Mouse (Mus musculus) limb, embryonic 14.5 days (tissue): ENCODE data around the gene Irf2. TPM values are rescaled to one million over a fixed set of nuclear protein-coding genes. Genes with fewer than 3 reads are reported as not detected.

Experiments used
- ATAC-seq: fragments of 200-750 bp; cut with Nextera tagmentation; 2 replicates; pipeline ENCODE4 v1.8.0; 2017; ENCODE audit warnings: low read depth, moderate number of reproducible peaks, moderate TSS enrichment; ENCODE audit not compliant: low FRiP score
- DNase-seq: peaks from one replicate; pipeline ENCODE4 v3.0.0-alpha.2; 2015; ENCODE audit warnings: low spot score
- H3K27ac ChIP-seq: fragments of 300-500 bp; sonication (generic); replicated peaks from 2 replicates; pipeline ENCODE4 v1.5.1; 2014; ENCODE audit warnings: low read depth, mild to moderate bottlenecking, low read length, moderate library complexity, mixed read lengths
- H3K27me3 ChIP-seq: fragments of 300-500 bp; sonication (generic); 2 replicates; pipeline ENCODE4 v1.6.1; 2014; ENCODE audit warnings: low read length, mixed read lengths; ENCODE audit not compliant: control insufficient read depth, insufficient read depth
- H3K36me3 ChIP-seq: fragments of 300-500 bp; sonication (generic); 2 replicates; pipeline ENCODE4 v1.6.1; 2014; ENCODE audit warnings: mild to moderate bottlenecking, low read length, moderate library complexity, mixed read lengths; ENCODE audit not compliant: control insufficient read depth, insufficient read depth
- H3K4me1 ChIP-seq: fragments of 300-500 bp; sonication (generic); 2 replicates; pipeline ENCODE4 v1.6.1; 2014; ENCODE audit warnings: antibody characterized with exemption, low read length, mixed read lengths; ENCODE audit not compliant: control insufficient read depth, insufficient read depth
- H3K4me2 ChIP-seq: fragments of 300-500 bp; sonication (generic); replicated peaks from 2 replicates; pipeline ENCODE4 v1.6.1; 2014; ENCODE audit warnings: low read depth, mild to moderate bottlenecking, low read length, moderate library complexity; ENCODE audit not compliant: severe bottlenecking
- H3K4me3 ChIP-seq: fragments of 300-500 bp; sonication (generic); replicated peaks from 2 replicates; pipeline ENCODE4 v1.5.1; 2014; ENCODE audit warnings: low read length
- H3K9ac ChIP-seq: fragments of 300-500 bp; sonication (generic); 2 replicates; pipeline ENCODE4 v1.6.1; 2014; ENCODE audit warnings: mild to moderate bottlenecking, low read depth, low read length, moderate library complexity; ENCODE audit not compliant: severe bottlenecking
- H3K9me3 ChIP-seq: fragments of 300-500 bp; sonication (generic); 2 replicates; pipeline ENCODE4 v1.6.1; 2016; ENCODE audit warnings: low read length; ENCODE audit not compliant: control insufficient read depth
- POLR2A ChIP-seq: fragments of 200-500 bp; IDR thresholded peaks from 2 replicates; pipeline ENCODE4 v1.8.0; 2012; ENCODE audit warnings: inconsistent platforms, mild to moderate bottlenecking, moderate library complexity, borderline replicate concordance; ENCODE audit not compliant: insufficient read depth, insufficient read length; ENCODE audit errors: extremely low read depth
- WGBS: fragments of 180-500 bp; shearing (Covaris S2); extraction: QIAGEN DNeasy Blood & Tissue Kit; methylation state at CpG from one replicate; pipeline ENCODE4 v1.1.7; 2014; 5-methylcytosine and 5-hydroxymethylcytosine counted together
- polyA plus RNA-seq, 2 experiments: library from polyadenylated mRNA; depleted of rRNA in 1 of 2; stranded (reverse) in 1 of 2; unstranded in 1 of 2; fragments of >200 nt; fragmentation: Nextera tagmentation in 1 of 2; extraction: Ambion mirVana in 1 of 2; gene quantifications; 2 replicates each; pipeline versions ENCODE4 v1.2.1 to v1.2.3; 2012 to 2014

Irf2 gene
- polyA plus RNA-seq, 2 experiments: 15.1 to 16.8 TPM

GRCm38 (mm10) chr8:46750000-46750399 is 10.5 kb downstream of the Irf2 start:
- H3K27me3 ChIP-seq: no peaks in the 10 kb centered on the region
- no peak for DNase-seq
- 64% methylated on average over 5 of the region's 5 CpGs for WGBS
- no peaks in the 10 kb centered on the region for H3K36me3 ChIP-seq
- H3K27ac ChIP-seq: no peak overlapping the region
- no peak overlapping the region for H3K4me3 ChIP-seq
- no peaks in the 10 kb centered on the region for H3K9me3 ChIP-seq
- H3K4me2 ChIP-seq: no peak overlapping the region
- no peak overlapping the region for H3K9ac ChIP-seq
- peaks cover 26% of the 10 kb centered on the region for H3K4me1 ChIP-seq
- TF ChIP-seq POLR2A: no peak
- ATAC-seq: no peak

GRCm38 (mm10) chr8:46750566-46750965 is 11.0 kb downstream of the Irf2 start:
- Histone ChIP-seq H3K27ac (no peak overlapping the region), H3K4me1 (peaks cover 26% of the 10 kb centered on the region), H3K4me2 (no peak overlapping the region), H3K36me3 (no peaks in the 10 kb centered on the region), H3K4me3 (no peak overlapping the region), H3K9ac (no peak overlapping the region), H3K9me3 (no peaks in the 10 kb centered on the region), H3K27me3 (no peaks in the 10 kb centered on the region)
- ATAC-seq (no peak; the same call in 1 of the 2 replicates), DNase-seq (no peak)
- WGBS: 24% methylated on average over 8 of the region's 8 CpGs
- no peak for TF ChIP-seq POLR2A

- Histone ChIP-seq H3K27me3 (no peaks in the 10 kb centered on the region), H3K9ac (no peak overlapping the region), H3K36me3 (no peaks in the 10 kb centered on the region), H3K4me1 (peaks cover 26% of the 10 kb centered on the region), H3K4me3 (no peak overlapping the region), H3K27ac (0 out of 2 replicates have a peak overlapping the region, but pooled peaks have one; percentile 22), H3K9me3 (no peaks in the 10 kb centered on the region), H3K4me2 (peak overlapping the region; percentile 18; the same call in 1 of the 2 replicates)
- DNase-seq: no peak
- no peak for ATAC-seq
- no peak for TF ChIP-seq POLR2A
- 19% methylated on average over 4 of the region's 4 CpGs for WGBS
These were observed 11.6 kb downstream of the Irf2 start for GRCm38 (mm10) chr8:46751151-46751550.

GRCm38 (mm10) chr8:46752986-46753385 is 13.5 kb downstream of the Irf2 start:
- H3K4me2 ChIP-seq: no peak overlapping the region
- WGBS: 83% methylated on average over 12 of the region's 12 CpGs
- no peak for DNase-seq
- H3K27ac ChIP-seq: no peak overlapping the region
- no peak overlapping the region for H3K4me3 ChIP-seq
- no peaks in the 10 kb centered on the region for H3K27me3 ChIP-seq
- H3K9me3 ChIP-seq: no peaks in the 10 kb centered on the region
- H3K9ac ChIP-seq: no peak overlapping the region
- no peaks in the 10 kb centered on the region for H3K36me3 ChIP-seq
- no peak for ATAC-seq
- no peak for TF ChIP-seq POLR2A
- peaks cover 26% of the 10 kb centered on the region for H3K4me1 ChIP-seq

- 40% methylated on average over 5 of the region's 5 CpGs for WGBS
- H3K9ac ChIP-seq: no peak overlapping the region
- no peaks in the 10 kb centered on the region for H3K9me3 ChIP-seq
- H3K4me1 ChIP-seq: peaks cover 26% of the 10 kb centered on the region
- no peak overlapping the region for H3K4me3 ChIP-seq
- ATAC-seq (no peak), DNase-seq (no peak)
- H3K36me3 ChIP-seq: no peaks in the 10 kb centered on the region
- H3K27me3 ChIP-seq: no peaks in the 10 kb centered on the region
- TF ChIP-seq POLR2A: no peak
- H3K4me2 ChIP-seq: no peak overlapping the region
- H3K27ac ChIP-seq: no peak overlapping the region
These were observed 14.8 kb downstream of the Irf2 start for GRCm38 (mm10) chr8:46754355-46754754.
